Mouse (Mus musculus): ENCODE data around the gene Sh3yl1.

Gene Sh3yl1

GRCm38 (mm10) chr12:30944197-30944596, 32.7 kb downstream of the Sh3yl1 start:
- DNase-seq (ENCODE audit: low spot score in 2 of 2): no peak

- no peak for DNase-seq (ENCODE audit: low spot score in 2 of 2)
Measured at GRCm38 (mm10) chr12:30970700-30971099, 59.2 kb downstream of the Sh3yl1 start.

- no peak for DNase-seq (ENCODE audit: low spot score in 2 of 2)
Measured at GRCm38 (mm10) chr12:31003795-31004194, 92.3 kb downstream of the Sh3yl1 start.

- DNase-seq (ENCODE audit: low spot score in 2 of 2): peak; percentile 8 to 69
Measured at GRCm38 (mm10) chr12:31005010-31005409, 93.5 kb downstream of the Sh3yl1 start.

GRCm38 (mm10) chr12:31008171-31008570, 96.7 kb downstream of the Sh3yl1 start:
- peak in 1 of 2 experiments; percentile 15 for DNase-seq (ENCODE audit: low spot score in 2 of 2)
